Comparison of ENCODE assay signal across 7 mouse cellular contexts in the genomic region with DNA sequence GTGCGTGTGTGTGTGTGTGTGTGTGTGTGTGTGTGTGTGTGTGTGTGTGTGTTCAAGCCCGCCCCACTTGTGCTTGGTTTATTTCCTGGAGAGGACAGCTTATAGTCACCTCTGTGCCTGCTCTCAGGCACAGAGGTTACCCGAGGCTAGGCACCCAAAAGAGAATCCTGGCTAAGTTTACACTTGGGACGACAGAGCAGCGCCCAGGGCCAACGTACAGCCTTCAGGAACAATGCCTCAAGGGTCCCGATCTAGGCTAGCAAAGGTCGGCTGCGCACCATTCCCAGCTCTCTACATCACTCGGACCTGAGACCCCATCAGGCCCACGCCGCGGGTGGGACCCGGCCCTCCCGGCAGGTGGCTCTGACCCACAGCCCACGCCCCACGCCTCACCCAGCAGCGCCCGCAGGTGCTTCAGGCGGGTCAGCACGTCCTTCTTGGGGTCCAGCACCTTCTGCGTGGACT. TPM values are rescaled to one million over a fixed set of nuclear protein-coding genes. Genes with fewer than 3 reads are reported as not detected.
DNase-seq lines count a peak whose midpoint lies in the region; ATAC-seq and TF ChIP-seq lines count a peak whose summit lies in the region.

No protein-coding gene starts in this region.

- H3K9ac ChIP-seq in liver, adult 2 months (ENCODE audit: low read depth, low read length): peak overlapping the region; percentile 86
- peak overlapping the region; percentile 87 for H3K9ac ChIP-seq in forebrain, postnatal 0 days
- H3K9ac ChIP-seq in stomach, postnatal 0 days (ENCODE audit: low read length): peak overlapping the region; percentile 78

- no peak for TF ChIP-seq EP300 in stomach, postnatal 0 days (optimal IDR thresholded peaks at IDR 0.05)

- H3K36me3 ChIP-seq in liver, adult 2 months (ENCODE audit: control insufficient read depth, insufficient read depth, low read length): no peaks in the 10 kb centered on the region
- no peaks in the 10 kb centered on the region for H3K36me3 ChIP-seq in forebrain, postnatal 0 days (ENCODE audit: insufficient read depth)
- H3K36me3 ChIP-seq in stomach, postnatal 0 days (ENCODE audit: control insufficient read depth, insufficient read depth, low read length): no peaks in the 10 kb centered on the region

- H3K4me1 ChIP-seq in liver, adult 2 months (ENCODE audit: control insufficient read depth, insufficient read depth, low read length): peaks cover 11% of the 10 kb centered on the region; the same call in 1 of the 2 replicates
- peaks cover 9% of the 10 kb centered on the region; the same call in 1 of the 2 replicates for H3K4me1 ChIP-seq in forebrain, postnatal 0 days (ENCODE audit: insufficient read depth)
- H3K4me1 ChIP-seq in stomach, postnatal 0 days (replicated peaks; ENCODE audit: control insufficient read depth, insufficient read depth): no peaks in the 10 kb centered on the region

- H3K9me3 ChIP-seq in forebrain, postnatal 0 days (ENCODE audit: low read length): no peaks in the 10 kb centered on the region
- H3K9me3 ChIP-seq in stomach, postnatal 0 days (ENCODE audit: control insufficient read depth, low read length): no peaks in the 10 kb centered on the region

- 0% methylated on average over 21 of the region's 22 CpGs for WGBS in liver, adult 2 months
- WGBS in forebrain, postnatal 0 days: 1% methylated on average over 22 of the region's 22 CpGs
- WGBS in stomach, postnatal 0 days: under 1% methylated on average over 21 of the region's 22 CpGs

- ATAC-seq in activated CD4-positive, CD25-positive, alpha-beta regulatory T cell, adult 4 months: peak; percentile 20
- peak; percentile 14 for ATAC-seq in forebrain, postnatal 0 days
- peak; percentile 28 for ATAC-seq in stomach, postnatal 0 days (ENCODE audit: low FRiP score, low TSS enrichment)

- peak overlapping the region; percentile 87 for H3K27ac ChIP-seq in liver, adult 2 months (replicated peaks; ENCODE audit: insufficient read depth, low read depth, low read length)
- peak overlapping the region; percentile 57; the same call in 1 of the 2 replicates for H3K27ac ChIP-seq in forebrain, postnatal 0 days (ENCODE audit: low read depth, low read length)
- H3K27ac ChIP-seq in stomach, postnatal 0 days (replicated peaks): peak overlapping the region; percentile 71

- no peak for TF ChIP-seq CTCF in liver, adult 2 months (IDR thresholded peaks at IDR 0.05; ENCODE audit: low read depth, low read length)
- TF ChIP-seq CTCF in forebrain, postnatal 0 days (IDR thresholded peaks at IDR 0.05; ENCODE audit: low read depth): no peak
- 0 out of 2 replicates have a peak, but pooled peaks have one; percentile 18 for TF ChIP-seq CTCF in stomach, postnatal 0 days (IDR thresholded peaks at IDR 0.05; ENCODE audit: low read depth)

- H3K79me2 ChIP-seq in liver, adult 2 months (ENCODE audit: control insufficient read depth, insufficient read depth, low read length): peaks cover 17% of the 10 kb centered on the region; the same call in 1 of the 2 replicates

- no peaks in the 10 kb centered on the region for H3K27me3 ChIP-seq in liver, adult 2 months (ENCODE audit: control insufficient read depth, insufficient read depth, low read length)
- no peaks in the 10 kb centered on the region for H3K27me3 ChIP-seq in forebrain, postnatal 0 days (ENCODE audit: insufficient read depth, low read length)
- H3K27me3 ChIP-seq in stomach, postnatal 0 days (ENCODE audit: control insufficient read depth, insufficient read depth, low read length): no peaks in the 10 kb centered on the region

- no peak for TF ChIP-seq POLR2A in liver, adult 2 months (IDR thresholded peaks at IDR 0.05; ENCODE audit: extremely low read depth, insufficient read depth, low read length)

- H3K4me2 ChIP-seq in forebrain, postnatal 0 days (ENCODE audit: low read depth): peak overlapping the region; percentile 74
- peak overlapping the region; percentile 88 for H3K4me2 ChIP-seq in stomach, postnatal 0 days (replicated peaks; ENCODE audit: low read depth)

- DNase-seq in liver, adult 2 months (ENCODE audit: extremely low read depth, low read depth, low spot score): peak; percentile 67
- no peak for DNase-seq in liver
- DNase-seq in forebrain, postnatal 0 days: no peak
- peak; percentile 17 for DNase-seq in lung, postnatal 14 days
- DNase-seq in stomach, postnatal 0 days (ENCODE audit: low spot score): peak; percentile 46
- DNase-seq in gastrocnemius, adult 8-10 months (ENCODE audit: low spot score in 2 of 2): no peak

- H3K4me3 ChIP-seq in liver, adult 2 months (ENCODE audit: insufficient read depth, low read depth, low read length): peak overlapping the region; percentile 80
- H3K4me3 ChIP-seq in forebrain, postnatal 0 days (ENCODE audit: low read depth, low read length): peak overlapping the region; percentile 96
- peak overlapping the region; percentile 91 for H3K4me3 ChIP-seq in stomach, postnatal 0 days (ENCODE audit: low read depth, low read length)

RNA-seq across cellular contexts. Expression of a gene that starts 0.7 kb away (rescaled TPM):
- total RNA-seq in liver, adult 2 months (2014; rRNA removed): 54.2 and 58.0 TPM in 2 replicates
- 9.4 and 12.4 TPM in 2 replicates for polyA plus RNA-seq in liver, adult 2 months (2012; rRNA removed)
- polyA plus RNA-seq in activated CD4-positive, CD25-positive, alpha-beta regulatory T cell, adult 4 months (2017; shearing (Covaris generic)): 10 to 100 TPM in 1 of 2 experiments, 1 to 10 TPM in 1; 9.3 to 12.0 TPM
- total RNA-seq in forebrain, postnatal 0 days (2014; rRNA removed): 19.2 and 32.9 TPM in 2 replicates
- polyA plus RNA-seq in forebrain, postnatal 0 days (2015; fragmentation: Nextera tagmentation; extraction: Ambion mirVana): 3.6 and 6.8 TPM in 2 replicates
- 3.1 and 3.3 TPM in 2 replicates for polyA plus RNA-seq in stomach, postnatal 0 days (2015; fragmentation: Nextera tagmentation; extraction: Ambion mirVana)
- 10 to 100 TPM in 1 of 4 experiments, 1 to 10 TPM in 3; 7.3 to 10.3 (median 7.8) TPM for total RNA-seq in gastrocnemius, adult 8-10 months (2022)

Comparison
In these comparisons a context has a peak if more than half of its experiments do, and no peak if none do; other contexts are left out.
1. DNase-seq: peak in liver, adult 2 months (single experiment), lung, postnatal 14 days (single experiment) and stomach, postnatal 0 days (single experiment); none in liver (single experiment), forebrain, postnatal 0 days (single experiment) and gastrocnemius, adult 8-10 months (0 of 2).
2. Peak in every context shown above with its lines, with median percentiles within 50 percentile points of each other: H3K27ac ChIP-seq, H3K4me3 ChIP-seq, H3K9ac ChIP-seq and ATAC-seq.